Mouse (Mus musculus) liver, postnatal 0 days (tissue): ENCODE results near the gene Pnpla8.

ENCODE experiments used
- CTCF ChIP-seq: sonication (generic); IDR thresholded peaks from 2 replicates; pipeline ENCODE4 v1.5.1; 2016; ENCODE audit warnings: antibody characterized with exemption, low read depth
- EP300 ChIP-seq: IDR thresholded peaks from 2 replicates; pipeline ENCODE4 v1.6.1; 2016; ENCODE audit warnings: antibody characterized with exemption, low read depth, mild to moderate bottlenecking

GRCm38 (mm10) chr12:44209824-44210752, 11.1 kb upstream of the Pnpla8 start, which contains the start of gene Dnajb9:
- peak; percentile 87 for TF ChIP-seq CTCF
- TF ChIP-seq EP300: peak; percentile 73; the same call in 1 of the 2 replicates
